Mouse (Mus musculus) naive thymus-derived CD4-positive, alpha-beta T cell, adult 2 months (primary cell): ENCODE data around the gene Ubald2.
A peak's percentile ranks its signal among the peaks of the same experiment; 100 is the strongest.
"Not testable (repeated sequence)": the region's sequence is repeated elsewhere in the genome, so short reads cannot be mapped to it uniquely, and the experiment has no call there.

ENCODE experiments used
- DNase-seq: peaks from one replicate; pipeline ENCODE4 v3.0.0-alpha.2; 2011; ENCODE audit warnings: low read depth

The Ubald2 gene

GRCm38 (mm10) chr11:116416196-116416943 lies 17.5 kb upstream of the Ubald2 start:
- DNase-seq = no peak

- DNase-seq = no peak
Measured at GRCm38 (mm10) chr11:116417054-116417453, 16.8 kb upstream of the Ubald2 start.

- peak; percentile 39 for DNase-seq
Measured at GRCm38 (mm10) chr11:116418194-116418840, 15.6 kb upstream of the Ubald2 start.

DNA sequence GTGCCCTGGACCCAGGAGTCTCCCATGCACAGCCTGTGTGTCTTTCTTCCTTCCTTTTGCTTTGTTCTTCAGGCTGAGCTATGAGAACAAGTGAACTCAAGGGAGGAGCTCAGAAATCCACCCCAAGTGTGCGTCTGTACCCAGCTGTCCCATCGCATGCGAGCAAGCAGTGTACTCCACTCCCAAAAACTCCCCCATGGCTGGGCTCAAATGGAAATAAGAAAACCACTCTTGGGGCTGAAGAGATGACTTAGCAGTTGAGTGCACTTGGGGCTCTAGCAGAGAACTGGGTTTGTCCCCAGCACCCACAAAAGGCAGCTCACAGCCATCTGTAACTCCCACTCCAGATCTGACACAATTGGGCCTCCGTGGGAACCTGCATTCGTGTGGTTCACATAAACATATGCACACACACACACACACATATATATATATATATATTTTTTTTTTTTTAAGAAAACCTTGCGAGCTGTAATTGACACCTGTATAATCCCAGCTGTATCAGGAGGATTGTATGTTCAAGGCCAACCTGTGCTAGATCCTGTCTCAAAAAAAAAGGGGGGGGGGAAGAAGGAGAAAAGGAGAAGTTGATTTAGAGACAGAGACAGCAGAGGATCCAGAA lies 14.9 kb upstream of the Ubald2 start:
- peak; percentile 67 for DNase-seq

GRCm38 (mm10) chr11:116421102-116421501 lies 12.8 kb upstream of the Ubald2 start:
- no peak for DNase-seq

DNA sequence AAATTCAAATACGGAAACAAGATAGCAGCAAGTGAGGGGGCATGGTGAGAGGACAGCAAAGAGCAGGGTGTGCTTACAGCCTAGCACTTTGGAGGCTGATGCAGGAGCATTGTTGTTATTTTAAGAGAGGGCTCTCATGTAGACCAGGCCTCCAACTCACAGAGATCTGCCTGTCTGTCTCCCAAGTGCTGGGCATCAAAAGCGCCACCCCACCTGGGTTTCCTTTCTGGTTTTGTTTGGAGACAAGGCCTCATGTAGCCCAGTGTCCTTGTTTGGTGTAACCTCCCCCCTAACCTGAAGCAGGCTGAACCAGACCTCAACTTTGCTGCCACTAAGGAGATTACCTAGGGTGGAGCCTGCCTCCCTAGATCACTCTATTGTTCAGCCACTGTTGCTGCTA lies 11.3 kb upstream of the Ubald2 start:
- DNase-seq = no peak

DNA sequence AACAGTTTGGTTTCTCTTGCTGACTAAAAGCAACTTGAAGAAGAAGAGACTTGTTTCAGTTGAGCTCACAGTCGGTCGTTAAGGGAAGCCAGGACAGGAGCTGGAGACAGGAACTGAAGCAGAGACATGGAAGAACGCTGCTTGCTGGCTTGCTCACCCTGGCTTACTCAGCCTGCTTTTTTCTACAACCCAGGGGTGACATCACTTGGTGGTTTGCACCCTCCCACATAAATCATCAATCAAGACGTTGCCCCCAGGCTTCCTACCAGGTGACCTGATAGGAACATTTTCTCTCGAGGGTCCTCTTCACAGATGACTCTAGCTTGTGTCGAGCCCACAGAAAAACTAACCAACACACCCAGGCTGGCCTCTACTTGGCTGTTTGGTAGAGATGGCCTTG lies 10.7 kb upstream of the Ubald2 start:
- DNase-seq = peak; percentile 34

- peak; percentile 87 for DNase-seq
Measured at GRCm38 (mm10) chr11:116423782-116424620, 9.9 kb upstream of the Ubald2 start.

DNA sequence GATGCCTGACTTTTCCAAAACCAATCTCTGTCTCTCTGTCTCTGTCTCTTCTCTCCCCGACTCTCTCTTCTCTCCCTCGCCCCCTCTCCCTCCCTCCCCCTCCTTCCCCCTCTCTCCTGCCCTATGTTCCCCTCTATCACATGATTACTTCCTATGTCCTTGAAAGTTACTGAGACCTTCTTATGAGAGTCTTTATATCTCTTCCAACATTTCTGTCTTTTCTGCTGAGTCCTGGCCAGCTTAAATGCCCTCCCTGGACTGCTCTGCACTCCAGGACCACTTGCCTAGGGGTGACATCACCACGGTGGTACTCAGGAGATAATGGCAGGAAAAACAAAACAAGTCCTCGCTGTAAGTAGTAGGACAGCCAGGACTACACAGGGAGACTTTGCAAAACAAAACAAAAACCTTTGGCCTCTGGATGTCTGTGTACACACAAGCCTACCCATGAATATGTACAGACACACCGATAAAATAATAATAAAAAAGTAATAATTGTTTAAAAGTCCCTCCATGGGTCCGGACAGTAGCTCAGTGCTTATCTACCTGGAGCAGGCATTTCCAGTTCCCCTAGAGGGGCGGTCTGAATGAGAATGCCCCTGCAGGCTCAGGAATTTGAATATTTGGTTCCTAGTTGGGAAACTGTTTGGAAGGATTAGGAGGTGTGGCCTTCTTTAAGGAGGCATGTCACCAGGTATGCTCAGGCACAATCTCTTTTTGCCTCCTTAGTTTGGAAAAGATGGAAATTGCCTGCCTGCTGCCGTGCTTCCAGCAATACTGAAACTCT lies 9.1 kb upstream of the Ubald2 start:
- DNase-seq = peak; percentile 36

GRCm38 (mm10) chr11:116426328-116426727 lies 7.6 kb upstream of the Ubald2 start:
- DNase-seq = not testable (repeated sequence)

DNA sequence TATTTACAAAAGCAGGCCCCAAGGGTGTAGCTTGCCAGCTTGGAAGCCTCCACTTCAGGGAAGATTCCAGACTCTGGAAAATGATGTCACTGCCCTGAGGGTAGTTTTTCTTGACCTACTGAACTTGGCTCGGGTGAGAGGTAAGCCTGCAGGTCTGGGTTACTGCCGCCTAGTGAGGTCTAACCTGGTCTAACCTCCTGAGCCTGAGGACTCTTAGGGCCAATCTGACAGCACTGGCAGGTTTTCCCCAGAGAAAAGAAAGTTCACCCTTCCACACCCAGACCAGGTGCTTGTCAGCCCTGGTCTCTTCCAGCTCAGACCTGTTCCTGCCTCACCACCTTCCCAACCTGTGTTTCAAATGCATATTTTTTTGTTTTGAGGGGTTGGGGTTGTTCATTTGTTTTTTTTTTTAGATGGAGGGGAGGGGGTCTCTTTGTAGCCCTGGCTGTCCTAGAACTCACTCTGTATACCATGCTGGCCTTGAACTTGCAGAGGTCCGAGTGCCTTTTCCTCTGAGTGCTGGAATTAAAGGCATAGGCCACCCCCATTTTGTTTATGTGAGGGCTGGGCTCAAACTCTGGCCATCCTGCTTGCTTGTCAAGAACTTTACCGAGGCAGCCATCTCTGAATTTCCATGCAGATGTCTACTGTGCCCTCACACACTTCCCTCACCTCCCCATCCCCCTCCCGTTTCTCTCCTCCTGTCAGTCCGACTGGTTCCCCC lies 6.9 kb upstream of the Ubald2 start:
- DNase-seq = no peak

- no peak for DNase-seq
Measured at GRCm38 (mm10) chr11:116428872-116429859, 4.7 kb upstream of the Ubald2 start.

GRCm38 (mm10) chr11:116429862-116430613 lies 3.9 kb upstream of the Ubald2 start:
- peak; percentile 12 for DNase-seq

- DNase-seq = peak; percentile 8
Measured at GRCm38 (mm10) chr11:116430723-116431427, 3.0 kb upstream of the Ubald2 start.

DNA sequence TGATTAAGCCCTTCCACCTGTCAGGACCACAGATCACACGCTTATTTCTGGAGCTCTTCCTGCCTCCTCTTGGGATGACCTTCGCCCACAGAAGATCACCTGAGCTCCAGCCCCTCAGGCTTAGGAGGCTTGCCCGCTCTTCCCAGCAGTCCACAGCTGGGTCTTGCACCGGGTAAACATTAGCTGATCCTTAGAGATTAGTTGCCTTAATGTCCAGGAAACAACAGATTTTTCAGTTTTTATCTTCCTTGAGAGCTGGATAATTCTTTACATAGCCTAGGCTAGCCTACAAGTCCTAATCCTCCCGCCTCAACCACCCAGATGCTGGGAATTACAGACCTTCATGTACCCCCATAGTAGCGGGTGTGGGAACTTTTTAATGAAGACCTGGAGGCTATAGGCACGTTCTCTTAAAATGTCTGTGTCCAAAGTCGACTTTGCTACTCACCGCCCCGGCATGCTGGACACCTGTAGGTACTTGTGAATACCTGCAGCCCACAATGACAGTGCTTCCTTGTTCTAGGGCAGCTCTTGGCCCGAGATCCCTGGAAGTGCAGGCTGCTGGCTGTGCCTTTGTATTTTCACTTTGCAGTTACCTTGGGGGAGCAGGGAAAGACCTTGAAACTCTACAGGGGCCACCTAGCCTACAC lies 2.3 kb upstream of the Ubald2 start:
- DNase-seq = peak; percentile 13

DNA sequence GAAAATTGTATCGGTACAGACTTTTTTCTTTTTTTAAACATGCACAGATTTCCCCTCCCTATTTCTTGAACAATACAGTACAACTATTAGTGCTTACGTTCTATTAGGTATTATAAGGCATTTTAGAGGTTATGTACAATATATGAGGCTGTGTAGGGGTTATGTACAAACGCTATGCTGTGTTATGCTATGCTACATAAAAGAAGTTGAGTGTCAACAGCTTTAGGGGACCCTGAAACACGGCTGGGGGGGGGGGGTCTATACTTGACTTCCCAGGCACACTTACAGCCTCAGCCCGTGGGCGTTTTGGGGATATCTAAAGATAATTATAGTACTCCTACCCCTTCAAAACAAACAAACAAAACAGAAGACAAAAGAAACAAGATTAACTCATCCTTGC lies 1.8 kb upstream of the Ubald2 start:
- DNase-seq = no peak

DNA sequence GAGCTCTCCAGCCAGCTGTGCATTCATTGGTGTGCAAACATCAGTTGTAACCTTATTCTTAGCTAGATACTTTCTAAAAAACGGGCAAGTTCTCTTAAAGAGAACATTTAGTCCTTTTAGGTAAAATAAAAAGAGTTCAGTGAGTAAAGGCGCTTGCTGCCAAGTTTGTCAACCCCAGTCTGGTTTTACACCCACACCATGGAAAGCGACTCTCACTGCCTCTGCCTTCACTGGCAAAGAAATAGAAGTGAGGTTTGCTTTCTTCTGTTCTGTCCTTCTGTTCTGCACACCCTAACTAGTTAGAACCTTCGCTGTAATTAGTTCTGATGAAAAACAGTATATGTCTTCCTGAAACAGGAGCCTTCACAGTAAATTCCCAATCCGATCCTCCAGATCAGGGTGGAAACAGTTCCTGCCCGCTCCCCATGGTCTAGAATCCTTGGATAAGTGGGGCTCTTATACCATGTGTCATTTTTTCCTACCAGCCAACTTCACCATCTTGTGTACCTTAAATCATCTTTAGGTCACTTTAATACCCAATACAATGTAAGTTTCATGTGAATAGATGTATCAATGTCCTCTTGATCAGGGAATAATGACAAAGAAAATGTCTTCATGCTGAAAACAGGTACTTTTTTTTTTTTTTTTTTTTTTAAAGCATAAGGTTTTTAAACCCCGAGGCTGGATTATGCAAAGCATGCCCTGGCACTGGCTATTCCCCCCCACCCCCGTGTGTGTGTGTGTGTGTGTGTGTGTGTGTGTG lies 1.1 kb upstream of the Ubald2 start:
- peak; percentile 32 for DNase-seq
